Mouse (Mus musculus): ENCODE data around the gene Tcf20.
"Not testable (repeated sequence)": the region's sequence is repeated elsewhere in the genome, so short reads cannot be mapped to it uniquely, and the experiment has no call there.

Gene Tcf20

DNA sequence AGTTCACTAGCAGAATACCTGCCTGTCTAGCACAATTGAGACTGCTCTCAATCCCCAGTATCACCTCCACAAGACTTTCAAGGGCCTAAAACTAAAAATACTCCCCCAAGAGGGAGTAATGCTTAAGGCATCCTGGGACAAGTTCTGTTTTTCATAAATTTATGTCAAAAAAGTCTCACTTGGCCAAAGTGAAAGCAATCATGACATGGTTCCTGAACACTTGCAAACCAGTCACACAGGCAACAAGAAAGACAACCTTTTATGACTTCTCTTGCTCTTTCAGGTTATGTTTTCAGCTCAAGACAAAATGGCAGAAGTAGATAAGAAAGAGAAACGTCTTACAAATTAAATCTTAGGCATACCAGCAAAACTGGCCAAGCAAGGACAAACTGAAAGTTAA lies 91.3 kb downstream of the Tcf20 start:
- no peak for DNase-seq

DNA sequence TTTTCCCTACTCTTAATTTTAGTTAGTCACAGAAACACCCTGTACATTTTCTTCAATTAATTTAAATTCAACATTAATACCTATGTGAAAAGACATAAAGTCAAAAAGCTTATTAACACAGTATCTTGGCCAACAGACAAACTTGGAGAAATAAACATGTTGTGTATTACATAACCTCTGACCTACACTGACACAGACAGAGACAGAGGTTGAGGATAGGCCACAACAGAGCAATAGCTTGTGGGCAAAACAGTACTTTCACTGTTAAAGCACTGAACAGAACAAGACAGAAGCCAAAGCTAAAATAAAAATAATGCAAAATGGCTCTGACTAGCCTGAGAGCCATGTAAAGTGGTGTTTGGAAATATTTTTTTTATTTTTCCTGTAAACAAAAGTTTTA lies 97.2 kb downstream of the Tcf20 start:
- DNase-seq, result no peak

DNA sequence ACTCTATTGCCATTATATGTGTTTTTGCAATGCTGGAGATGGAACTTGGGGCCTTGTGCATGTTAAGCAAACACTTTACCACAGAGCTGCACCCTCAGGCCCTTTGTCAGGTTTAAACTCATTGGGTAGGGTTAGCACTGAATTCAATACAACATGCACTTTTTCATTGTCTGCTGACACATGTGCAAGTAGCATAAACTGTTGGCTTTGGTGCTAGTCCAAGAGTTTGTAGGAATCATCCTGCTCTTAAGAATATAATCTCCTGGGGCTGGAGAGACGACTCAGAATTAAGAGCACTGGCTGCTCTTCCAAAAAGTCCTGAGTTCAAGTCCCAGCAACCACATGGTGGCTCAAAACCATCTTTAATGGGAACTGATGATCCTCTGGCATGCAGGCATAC lies 98.2 kb downstream of the Tcf20 start:
- no peak for DNase-seq

DNA sequence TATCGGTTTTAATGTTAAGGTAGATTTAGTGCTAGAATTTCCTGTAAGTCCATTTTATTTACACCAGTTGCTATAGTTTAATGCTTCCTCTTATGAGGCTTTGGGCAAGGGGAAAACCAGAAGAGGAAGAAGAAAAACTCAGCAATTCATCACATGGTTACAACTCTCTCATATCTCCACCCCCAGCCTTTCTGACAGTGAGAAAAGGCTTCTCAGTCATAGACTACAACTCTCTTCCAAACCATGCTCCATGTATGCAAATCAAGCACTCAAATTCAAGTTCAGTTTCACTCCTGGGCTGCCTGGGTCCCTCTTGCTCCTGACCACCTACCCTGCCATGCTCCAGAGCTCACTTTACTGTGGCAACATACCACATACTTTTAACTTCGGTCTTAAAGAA lies 99.2 kb downstream of the Tcf20 start:
- no peak for DNase-seq

DNA sequence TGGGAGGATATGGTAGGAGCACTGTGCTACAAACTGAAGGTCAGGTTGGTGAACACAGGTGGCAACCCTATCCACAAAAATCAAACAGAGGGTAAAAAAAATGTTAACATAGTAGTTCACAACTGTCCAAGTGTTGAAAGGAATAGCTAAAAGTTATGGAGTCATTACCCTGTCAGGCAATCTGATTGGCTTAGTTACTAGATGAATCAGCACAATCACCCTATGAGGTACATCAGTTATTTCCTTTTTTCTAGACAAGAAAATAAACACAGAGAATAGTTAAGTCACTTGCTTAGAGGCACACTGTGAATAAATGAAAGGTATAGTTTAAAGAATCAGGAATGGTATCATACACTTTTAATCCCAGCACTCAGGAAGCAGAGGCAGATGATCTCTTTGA lies 110.4 kb downstream of the Tcf20 start:
- no peak for DNase-seq

DNA sequence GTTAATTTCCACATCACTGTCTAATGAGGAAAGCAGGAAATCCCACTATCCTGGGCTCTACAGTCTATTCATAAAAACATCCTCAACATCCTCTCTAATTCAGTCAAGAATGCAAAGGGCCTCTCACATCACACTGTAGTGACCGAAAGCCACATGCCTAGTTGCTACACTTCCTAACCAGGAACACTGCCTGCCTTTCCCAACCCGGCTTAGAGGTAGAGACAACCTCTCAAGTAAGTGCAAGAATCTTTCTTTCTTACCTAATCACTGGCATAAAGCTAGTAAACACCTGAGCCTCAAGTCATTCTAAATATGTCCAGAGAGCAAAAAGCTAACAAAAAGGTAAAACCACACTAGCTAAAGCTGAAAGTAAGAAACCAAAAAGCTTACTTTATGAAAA lies 110.8 kb downstream of the Tcf20 start:
- DNase-seq, result no peak

DNA sequence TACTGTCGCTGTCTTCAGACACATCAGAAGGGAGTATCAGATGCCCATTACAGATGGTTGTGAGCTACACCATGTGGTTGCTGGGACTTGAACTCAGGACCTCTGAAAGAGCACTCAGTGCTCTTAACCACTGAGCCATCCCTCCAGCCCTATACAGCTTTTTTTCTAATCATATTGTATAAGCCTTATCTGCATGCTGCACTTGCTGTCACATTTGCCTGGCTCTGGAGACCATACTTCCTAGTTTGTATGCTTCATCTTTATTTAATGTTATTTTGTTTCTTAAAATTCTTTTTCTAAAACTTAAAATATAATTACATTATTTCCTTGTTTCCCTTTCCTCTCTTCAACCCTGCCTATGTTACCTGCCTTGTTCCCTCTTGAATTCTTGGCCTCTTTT lies 115.6 kb downstream of the Tcf20 start:
- DNase-seq, result no peak

DNA sequence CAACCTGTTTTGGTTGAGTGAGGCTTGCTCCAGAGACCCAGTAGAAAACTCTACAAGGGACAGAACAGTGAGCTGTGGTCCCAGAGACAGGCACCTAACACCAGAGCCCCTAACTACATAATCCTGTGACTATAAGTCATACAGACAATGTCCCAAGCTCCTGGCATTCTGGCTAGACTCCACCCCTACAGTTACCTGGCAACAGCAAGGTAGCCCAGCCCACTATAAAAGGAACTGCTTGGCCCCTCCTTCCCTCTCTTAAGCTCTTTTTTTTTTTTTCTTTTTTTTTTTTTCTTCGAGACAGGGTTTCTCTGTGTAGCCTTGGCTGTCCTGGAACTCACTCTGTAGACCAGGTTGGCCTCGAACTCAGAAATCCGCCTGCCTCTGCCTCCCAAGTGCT lies 121.4 kb downstream of the Tcf20 start:
- not testable (repeated sequence) for DNase-seq

DNA sequence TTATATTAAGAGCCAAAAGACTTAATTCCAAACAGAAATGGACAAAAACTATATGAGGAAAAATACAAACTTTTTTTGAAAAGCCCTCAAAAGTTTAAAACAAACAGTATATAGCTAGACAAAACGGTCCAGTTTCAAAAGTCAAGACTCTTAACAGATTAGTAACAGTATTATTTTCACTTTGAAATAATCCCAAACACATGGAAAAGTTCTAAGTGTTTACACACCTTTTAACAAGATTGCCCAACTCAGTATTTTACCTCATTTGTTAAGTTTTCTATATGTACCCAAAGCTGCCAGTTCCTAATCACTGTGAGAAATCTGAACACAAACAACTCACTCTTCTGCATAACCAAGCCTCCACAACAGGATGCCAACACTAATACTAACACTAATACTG lies 124.0 kb downstream of the Tcf20 start:
- DNase-seq, result no peak

DNA sequence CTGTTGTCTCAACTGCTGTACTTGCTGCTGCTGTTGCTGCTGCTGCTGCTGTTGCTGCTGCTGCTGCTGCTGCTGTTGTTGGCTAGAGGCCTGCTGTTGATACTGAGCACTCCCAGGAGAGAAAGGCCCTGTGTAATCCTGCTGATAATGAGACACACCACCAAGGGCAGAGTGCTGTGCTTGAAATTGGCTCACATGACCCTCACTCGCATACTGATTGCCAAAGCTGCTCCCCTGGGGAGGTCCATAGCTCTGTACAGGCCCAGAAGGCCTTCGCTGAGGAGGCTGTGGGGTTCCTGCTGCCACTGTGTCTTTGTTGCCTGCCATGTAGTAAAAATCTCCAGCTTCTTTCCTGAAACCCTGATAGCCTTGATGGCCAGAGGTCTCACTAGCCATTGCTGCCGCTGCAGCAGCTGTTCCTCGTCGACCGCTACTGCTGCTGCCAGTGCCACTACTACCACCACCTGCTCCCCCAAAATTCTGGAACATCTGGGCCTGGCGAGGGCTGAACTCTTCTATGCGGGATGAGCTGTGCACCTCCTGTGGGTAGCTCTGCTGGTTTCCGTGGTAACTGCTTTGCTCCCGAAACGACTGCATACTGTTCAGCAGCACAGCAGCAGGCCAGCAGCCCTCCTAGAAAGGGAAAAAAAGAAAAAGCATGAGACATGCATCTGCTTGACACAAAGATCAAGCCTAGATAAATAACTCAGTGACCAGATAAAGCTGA lies 130.9 kb downstream of the Tcf20 start:
- DNase-seq, result no peak

DNA sequence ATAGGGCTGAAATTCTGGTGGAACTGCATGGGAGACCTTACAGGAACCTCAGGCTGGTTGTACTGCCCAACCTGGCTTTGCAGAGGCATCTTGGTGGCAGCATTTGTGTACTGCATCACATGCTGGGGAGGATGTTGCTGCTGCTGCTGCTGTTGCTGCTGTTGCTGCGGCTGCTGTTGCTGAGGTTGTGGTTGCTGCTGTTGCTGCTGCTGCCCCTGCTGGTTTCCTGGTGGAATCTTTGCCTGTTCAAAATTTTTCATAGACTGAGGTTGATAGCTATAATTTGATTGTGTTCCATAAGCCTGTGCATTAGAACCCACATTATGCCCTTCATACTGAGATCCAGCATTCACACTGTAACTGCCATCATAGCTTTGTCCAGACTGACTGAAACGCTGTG lies 131.6 kb downstream of the Tcf20 start:
- no peak for DNase-seq

DNA sequence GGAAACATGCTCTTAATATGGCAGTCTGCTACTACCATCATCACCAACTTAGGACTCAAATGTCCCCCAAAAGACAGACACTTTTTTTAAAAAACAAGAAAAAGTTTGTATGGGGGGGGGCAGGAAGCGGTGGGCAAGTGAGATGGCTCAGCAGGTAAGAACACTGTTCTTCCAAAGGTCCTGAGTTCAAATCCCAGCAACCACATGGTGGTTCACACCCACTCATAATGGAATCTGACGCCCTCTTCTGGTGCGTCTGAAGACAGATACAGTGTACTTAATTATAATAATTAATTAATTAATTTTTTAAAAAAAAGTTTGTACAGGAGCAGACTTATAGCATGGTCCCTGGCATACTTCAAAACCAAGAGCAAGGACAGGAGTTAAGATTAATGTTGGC lies 148.5 kb downstream of the Tcf20 start:
- no peak for DNase-seq

DNA sequence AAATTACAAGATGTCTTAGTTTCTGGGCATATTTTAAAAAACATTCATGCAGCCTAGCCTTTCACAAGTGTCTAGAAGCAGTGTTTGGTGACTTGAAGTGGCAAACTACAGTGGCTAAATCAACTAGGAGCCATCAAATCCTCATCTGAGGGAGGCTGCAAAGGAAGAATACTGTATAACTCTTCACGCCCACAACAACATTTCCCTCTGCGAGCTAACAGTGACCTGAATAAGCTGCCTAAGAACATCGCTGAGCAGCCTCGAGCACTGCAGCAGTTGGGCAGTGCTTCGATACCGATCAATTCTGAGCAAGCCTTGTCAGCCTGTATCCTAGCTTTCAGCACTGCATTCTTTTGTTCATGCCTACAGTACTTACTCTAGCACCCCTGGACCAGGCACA lies 157.8 kb downstream of the Tcf20 start:
- DNase-seq, result no peak

DNA sequence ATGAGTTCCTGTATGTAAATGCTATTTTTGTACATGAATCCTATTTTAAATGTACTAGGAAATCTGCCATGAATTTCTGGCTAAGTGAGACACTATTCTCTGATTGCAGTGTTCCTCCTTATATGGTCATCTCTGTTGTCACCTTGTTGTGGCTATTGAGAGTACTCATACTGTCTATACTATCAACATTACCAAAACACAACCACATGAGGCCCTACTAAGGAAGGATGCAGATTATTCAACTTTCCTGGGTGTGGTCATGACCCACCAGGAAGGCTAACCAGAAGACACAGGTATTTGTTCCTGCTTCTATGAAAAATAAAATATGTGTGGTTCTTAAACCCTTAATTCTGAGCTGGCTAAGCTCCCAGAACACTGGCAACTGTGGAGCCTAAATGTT lies 161.8 kb downstream of the Tcf20 start:
- DNase-seq, result no peak

DNA sequence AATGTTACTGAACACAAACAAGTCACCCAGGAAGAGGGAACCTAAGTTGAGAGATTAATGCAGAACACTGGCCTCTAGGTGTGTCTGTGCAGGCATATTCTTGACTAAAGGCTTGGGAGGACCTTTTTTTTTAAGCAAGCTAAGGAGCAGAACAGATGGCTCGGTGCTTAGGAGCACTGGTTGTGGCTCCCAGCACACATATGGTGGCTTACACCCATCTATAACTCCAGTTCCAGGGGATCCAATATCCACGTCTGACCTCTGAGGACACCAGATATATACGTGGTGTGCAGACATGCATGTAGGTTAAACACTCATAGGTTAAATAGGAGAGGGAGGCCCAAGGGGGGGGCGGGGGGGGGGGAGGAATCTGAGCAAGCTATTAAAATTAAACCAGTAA lies 165.3 kb downstream of the Tcf20 start:
- no peak for DNase-seq

DNA sequence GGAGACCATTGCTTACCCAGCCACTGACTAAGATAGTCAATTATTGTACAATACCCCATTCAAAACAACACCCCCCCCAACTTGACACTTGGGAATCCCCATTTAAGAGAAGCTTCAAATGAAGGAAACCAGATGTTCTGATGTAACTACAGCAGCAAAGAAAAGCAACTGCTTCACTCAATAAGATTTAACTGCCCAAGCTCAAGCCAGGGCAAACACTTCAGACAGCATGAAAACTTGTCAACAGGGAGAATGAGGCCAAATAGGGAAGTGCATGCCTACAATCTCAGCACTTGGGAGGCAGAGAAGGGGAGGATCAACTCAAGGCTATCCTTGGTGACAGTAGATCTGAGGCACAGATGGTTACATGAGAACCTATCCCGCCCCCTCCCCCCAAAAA lies 166.0 kb downstream of the Tcf20 start:
- no peak for DNase-seq

DNA sequence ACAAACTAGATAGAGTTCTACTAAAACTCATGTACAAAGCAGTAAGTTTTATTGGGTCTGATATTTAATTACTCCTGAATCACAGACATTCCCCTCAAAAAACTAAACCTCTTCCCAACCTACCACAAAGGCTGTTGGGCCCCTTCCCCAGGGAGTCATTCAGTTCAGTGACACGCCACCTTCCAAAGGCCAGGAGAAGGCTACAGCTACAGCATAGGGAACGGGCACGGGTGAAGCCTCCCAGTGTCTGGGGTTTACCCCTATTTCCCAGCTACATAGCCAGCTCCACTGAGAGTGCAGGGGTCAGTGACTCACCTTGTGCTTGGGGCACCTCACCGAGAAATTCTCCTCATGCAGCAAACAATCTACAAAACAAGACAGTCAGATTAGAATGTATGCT lies 172.4 kb downstream of the Tcf20 start:
- DNase-seq, result no peak

DNA sequence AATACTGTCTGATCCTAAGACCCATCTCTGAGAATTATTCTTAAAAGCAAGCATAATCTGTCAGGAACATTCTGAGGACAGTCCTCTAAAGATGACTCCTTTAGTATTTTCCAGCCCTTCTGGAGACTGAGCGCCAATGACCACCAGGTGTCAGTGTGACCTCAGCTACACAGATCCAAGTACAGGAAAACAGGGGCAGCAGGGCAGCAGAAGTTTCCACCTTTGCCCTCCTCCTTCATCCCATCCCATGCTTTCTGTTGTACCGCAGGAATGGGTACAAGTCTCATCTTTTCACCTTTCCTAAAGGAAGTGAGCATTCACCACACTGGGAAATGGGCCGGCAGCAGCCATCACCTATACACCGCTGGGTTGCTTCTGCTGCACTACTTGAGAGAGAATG lies 172.9 kb downstream of the Tcf20 start:
- peak; percentile 54 to 75 for DNase-seq

DNA sequence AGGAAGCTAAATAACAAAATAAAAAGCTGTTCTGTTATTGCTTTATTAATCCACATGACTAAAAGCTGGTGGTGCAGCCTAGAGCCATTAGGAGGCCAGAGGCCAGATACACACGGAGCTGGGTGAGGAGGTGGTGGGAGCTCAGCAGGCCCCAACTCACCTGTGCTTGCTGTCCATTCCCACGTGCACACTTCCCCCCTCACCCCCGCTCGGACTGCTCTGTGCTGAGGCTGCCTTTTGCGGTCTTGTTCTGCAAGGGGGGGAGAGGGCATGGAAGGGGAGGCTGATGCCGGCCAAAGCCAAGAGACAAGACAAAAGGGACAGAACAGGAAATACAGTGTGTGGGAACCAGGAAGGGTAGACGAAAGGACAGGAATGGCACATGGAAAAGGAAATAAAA lies 173.4 kb downstream of the Tcf20 start:
- DNase-seq, result no peak

DNA sequence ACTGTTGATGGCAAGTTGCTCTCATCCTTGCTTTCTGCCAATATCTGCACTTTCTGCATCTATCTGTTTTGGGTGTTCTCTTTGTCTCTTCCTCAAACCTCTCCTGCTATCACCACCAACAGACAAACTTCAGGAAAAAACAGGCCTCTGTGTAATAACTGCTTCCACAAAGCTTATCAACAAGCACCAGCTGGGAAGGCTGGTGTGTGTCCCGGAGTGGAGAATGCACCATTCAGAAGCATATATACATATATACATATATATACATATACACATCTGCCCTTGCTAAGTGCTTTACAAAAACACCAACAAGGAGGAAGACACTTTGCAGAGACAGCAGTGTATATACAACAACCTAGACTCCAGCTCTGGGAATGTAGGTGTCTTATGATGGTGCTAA lies 177.1 kb downstream of the Tcf20 start:
- DNase-seq, result no peak

DNA sequence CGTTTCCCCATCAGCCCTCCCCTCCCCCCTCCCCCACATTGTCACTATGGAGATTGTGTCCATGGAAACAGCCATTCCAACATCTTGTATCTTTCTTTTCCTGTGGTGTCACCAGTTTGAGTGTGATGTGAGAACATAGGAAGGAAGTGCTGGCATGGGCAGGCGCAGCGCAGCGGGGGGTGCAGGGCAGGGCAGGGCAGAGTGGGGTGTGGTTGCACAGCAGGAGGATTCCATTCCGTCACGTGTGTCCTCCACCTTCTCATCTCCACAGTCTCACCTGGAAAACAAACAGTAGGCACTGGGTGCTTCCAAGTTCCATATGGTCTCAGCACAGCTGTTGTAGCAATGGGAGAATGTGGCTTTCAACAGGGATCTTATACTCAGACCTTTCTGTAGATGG lies 178.2 kb downstream of the Tcf20 start:
- no peak for DNase-seq

DNA sequence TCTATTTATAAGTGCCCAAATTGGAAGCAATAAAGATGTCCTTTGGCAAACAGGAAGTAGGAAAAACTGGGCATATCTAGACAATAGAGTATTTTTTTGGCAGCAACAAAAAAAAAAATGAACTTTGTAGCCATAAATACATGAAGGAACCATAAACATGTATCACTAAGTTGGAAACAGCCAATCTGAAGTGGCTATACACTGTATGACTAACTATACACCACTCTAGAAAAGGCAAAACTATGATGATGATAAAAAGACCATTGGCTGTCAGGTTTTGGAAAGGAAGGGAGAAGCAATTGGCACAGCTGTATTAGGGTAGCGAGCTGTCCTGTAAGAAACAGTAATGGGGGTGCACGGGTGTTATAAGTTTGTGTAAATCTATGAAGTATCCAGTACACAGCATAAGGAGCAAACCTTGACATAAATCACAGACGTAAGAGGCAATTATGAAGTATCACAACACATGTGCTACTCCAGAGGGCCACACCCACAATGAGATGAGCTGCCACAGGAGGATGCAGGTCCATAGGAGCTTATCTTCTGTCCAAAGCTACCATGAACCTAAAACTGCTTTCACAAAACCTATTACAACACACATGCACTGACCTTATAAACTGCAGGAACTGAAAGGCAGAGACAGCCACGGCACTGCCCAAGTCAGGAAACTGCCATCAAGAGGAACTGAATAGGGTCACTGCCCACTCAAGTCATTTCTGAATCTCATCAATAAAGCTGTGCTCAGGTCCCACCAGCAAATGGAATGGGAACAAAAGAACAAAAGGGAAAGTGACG lies 180.5 kb downstream of the Tcf20 start:
- DNase-seq, result no peak

DNA sequence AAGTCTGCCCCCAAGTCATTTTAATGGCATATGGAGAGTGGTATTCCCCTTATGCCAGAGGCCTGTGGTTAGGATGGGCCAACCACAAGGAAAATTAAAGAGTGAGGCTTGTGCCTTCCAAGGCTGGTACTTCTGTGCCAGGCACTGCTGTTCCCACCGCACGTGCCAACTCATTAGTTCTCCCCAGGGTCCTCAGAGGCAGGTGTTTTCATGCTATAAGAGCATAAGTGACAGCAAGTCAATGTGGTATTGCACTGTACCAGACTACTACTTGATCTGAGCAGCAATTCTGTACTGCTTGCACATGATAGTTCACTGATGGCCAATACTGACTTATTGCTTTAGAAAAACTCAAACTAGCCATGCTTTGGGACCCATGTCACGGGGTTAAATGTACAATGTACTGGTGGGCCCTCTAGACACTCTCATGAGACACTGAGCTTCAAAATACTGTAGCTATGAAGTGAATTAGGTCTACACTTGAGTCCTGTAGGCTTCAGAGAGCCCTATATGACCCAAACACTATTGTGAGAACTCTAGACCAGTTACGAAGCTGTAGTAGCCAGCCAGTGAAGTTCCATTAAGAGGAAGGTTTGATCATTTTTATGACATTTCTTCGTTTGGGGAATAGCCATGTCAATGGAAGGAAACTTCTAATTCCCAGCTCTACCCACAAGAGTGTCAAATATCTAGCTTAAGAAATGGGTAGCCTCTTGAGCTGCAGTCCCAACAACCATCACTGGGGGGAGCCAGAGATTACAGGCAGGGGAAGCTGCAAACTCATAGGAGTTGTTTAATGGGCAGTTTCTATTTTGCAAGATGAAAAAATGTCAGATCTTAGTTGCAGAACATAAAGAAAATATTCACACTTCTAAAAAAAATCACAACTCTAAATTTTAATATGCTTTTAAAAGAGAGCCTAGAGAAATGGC lies 182.7 kb downstream of the Tcf20 start:
- peak; percentile 79 to 85 for DNase-seq
